Mouse (Mus musculus) heart, postnatal 0 days (tissue): ENCODE results near the gene Srrd. TPM values are rescaled to one million over a fixed set of nuclear protein-coding genes. Genes with fewer than 3 reads are reported as not detected.
A peak's percentile ranks its signal among the peaks of the same experiment; 100 is the strongest.

Experiments
- ATAC-seq: fragments of 200-750 bp; cut with Nextera tagmentation; 2 replicates; pipeline ENCODE4 v1.8.0; 2017; ENCODE audit warnings: low read depth, moderate number of reproducible peaks, moderate library complexity; ENCODE audit not compliant: insufficient read depth
- DNase-seq: peaks from one replicate; pipeline ENCODE4 v3.0.0-alpha.2; 2016; ENCODE audit warnings: low spot score
- H3K27ac ChIP-seq: fragments of 300-500 bp; sonication (generic); 2 replicates; pipeline ENCODE4 v1.5.1; 2014; ENCODE audit warnings: low read depth, mild to moderate bottlenecking
- H3K27me3 ChIP-seq: fragments of 300-500 bp; sonication (generic); 2 replicates; pipeline ENCODE4 v1.6.1; 2014; ENCODE audit warnings: low read length, mixed read lengths; ENCODE audit not compliant: control insufficient read depth, insufficient read depth
- H3K36me3 ChIP-seq: fragments of 300-500 bp; sonication (generic); replicated peaks from 2 replicates; pipeline ENCODE4 v1.6.1; 2014; ENCODE audit warnings: low read length, mixed read lengths; ENCODE audit not compliant: control insufficient read depth, insufficient read depth
- H3K4me1 ChIP-seq: fragments of 300-500 bp; sonication (generic); 2 replicates; pipeline ENCODE4 v1.6.1; 2014; ENCODE audit warnings: antibody characterized with exemption; ENCODE audit not compliant: control insufficient read depth, insufficient read depth
- H3K4me2 ChIP-seq: fragments of 300-500 bp; sonication (generic); 2 replicates; pipeline ENCODE4 v1.6.1; 2014; ENCODE audit warnings: low read depth, mild to moderate bottlenecking, low read length, moderate library complexity
- H3K4me3 ChIP-seq: fragments of 300-500 bp; sonication (generic); 2 replicates; pipeline ENCODE4 v1.5.1; 2014; ENCODE audit warnings: low read depth, low read length
- H3K9ac ChIP-seq: fragments of 300-500 bp; sonication (generic); replicated peaks from 2 replicates; pipeline ENCODE4 v1.6.1; 2014; ENCODE audit warnings: low read depth, low read length, mixed read lengths
- H3K9me3 ChIP-seq: fragments of 300-500 bp; sonication (generic); replicated peaks from 2 replicates; pipeline ENCODE4 v1.6.1; 2016; ENCODE audit warnings: low read length; ENCODE audit not compliant: control insufficient read depth
- CTCF ChIP-seq: IDR thresholded peaks from 2 replicates; pipeline ENCODE4 v1.5.1; 2016; ENCODE audit warnings: antibody characterized with exemption, control low read depth, low read depth
- EP300 ChIP-seq: IDR thresholded peaks from 2 replicates; pipeline ENCODE4 v1.6.1; 2016; ENCODE audit warnings: antibody characterized with exemption, low read depth
- WGBS: fragments of 180-500 bp; shearing (Covaris S2); extraction: QIAGEN DNeasy Blood & Tissue Kit; methylation state at CpG from one replicate; pipeline ENCODE4 v1.1.7; 2014; 5-methylcytosine and 5-hydroxymethylcytosine counted together
- polyA plus RNA-seq: library from polyadenylated mRNA; unstranded; fragments of >200 nt; fragmentation: Nextera tagmentation; extraction: Ambion mirVana; gene quantifications from 2 replicates; pipeline ENCODE4 v1.2.1, GENCODE M21; 2015
- total RNA-seq: library from RNA; depleted of rRNA; stranded (reverse); fragments of >200 nt; gene quantifications from 2 replicates; pipeline ENCODE4 v1.2.3, GENCODE M21; 2014; ENCODE audit warnings: low replicate concordance

Srrd gene
- total and polyA plus RNA-seq, 2 experiments from 2014 or later = 18.2 to 65.2 TPM

DNA sequence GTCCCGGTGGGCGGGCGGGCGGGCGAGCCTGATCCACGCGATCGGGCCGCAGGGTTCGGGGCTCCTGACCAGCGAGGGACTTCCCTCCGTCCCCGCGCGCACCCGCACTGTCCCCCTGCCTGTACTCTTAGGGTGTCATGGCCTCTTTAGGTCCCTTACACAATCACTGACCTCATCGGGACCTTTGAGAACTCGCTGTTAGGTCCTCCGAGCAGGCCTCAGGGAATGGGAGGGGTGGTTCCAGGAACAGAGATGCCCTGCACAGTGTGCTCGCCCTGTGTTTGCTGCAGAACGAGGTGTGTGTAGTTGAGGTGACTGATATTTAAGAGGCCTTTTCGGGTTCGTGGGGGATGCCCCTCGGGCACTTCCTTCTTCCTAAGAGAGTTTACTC lies 360 bp upstream of the Srrd start:
- Histone ChIP-seq H3K4me3 (peak overlapping the region; percentile 82), H3K9me3 (no peaks in the 10 kb centered on the region), H3K4me2 (peak overlapping the region; percentile 73), H3K27ac (peak overlapping the region; percentile 39), H3K27me3 (no peaks in the 10 kb centered on the region), H3K36me3 (peaks cover 17% of the 10 kb centered on the region), H3K9ac (peak overlapping the region; percentile 68), H3K4me1 (no peaks in the 10 kb centered on the region)
- ATAC-seq (peak; percentile 62), DNase-seq (peak; percentile 27)
- 0% methylated on average over 19 of the region's 24 CpGs for WGBS
- TF ChIP-seq CTCF (no peak), EP300 (no peak)

DNA sequence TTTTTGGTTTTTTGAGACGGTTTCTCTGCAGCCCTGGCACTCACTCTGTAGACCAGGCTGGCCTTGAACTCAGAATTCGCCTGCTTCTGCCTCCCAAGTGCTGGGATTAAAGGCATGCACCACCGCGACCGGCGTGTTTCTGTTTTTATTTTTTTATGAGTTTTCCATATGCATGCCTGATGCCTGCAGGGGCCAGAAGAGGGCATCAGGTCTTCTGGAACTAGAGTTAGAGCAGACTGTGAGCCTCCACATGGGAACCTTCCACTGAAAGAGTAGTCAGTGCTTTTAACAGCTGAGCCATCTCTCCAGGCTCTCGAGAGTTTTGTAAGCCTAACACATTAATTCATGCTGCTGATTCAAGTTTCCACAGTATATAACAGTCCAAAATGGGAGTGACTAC lies 3.6 kb downstream of the Srrd start:
- Histone ChIP-seq H3K27ac (no peak overlapping the region), H3K4me3 (no peak overlapping the region), H3K9me3 (no peaks in the 10 kb centered on the region), H3K4me1 (no peaks in the 10 kb centered on the region), H3K36me3 (peaks cover 50% of the 10 kb centered on the region), H3K27me3 (no peaks in the 10 kb centered on the region), H3K9ac (no peak overlapping the region), H3K4me2 (no peak overlapping the region)
- WGBS = 48% methylated on average over 7 of the region's 7 CpGs
- TF ChIP-seq EP300 (no peak), CTCF (peak; percentile 12; the same call in 1 of the 2 replicates)
- ATAC-seq (no peak), DNase-seq (peak; percentile 5)

- no peak for ATAC-seq
- Histone ChIP-seq H3K4me1 (no peaks in the 10 kb centered on the region), H3K4me3 (no peak overlapping the region), H3K27me3 (no peaks in the 10 kb centered on the region), H3K4me2 (no peak overlapping the region), H3K9me3 (no peaks in the 10 kb centered on the region), H3K27ac (no peak overlapping the region), H3K36me3 (peaks cover 72% of the 10 kb centered on the region), H3K9ac (no peak overlapping the region)
- no peak for DNase-seq
- WGBS = 91% methylated on average over 22 of the region's 22 CpGs
- TF ChIP-seq CTCF = no peak
- no peak for TF ChIP-seq EP300
These were observed 5.8 kb downstream of the Srrd start for GRCm38 (mm10) chr5:112337004-112337403.

DNA sequence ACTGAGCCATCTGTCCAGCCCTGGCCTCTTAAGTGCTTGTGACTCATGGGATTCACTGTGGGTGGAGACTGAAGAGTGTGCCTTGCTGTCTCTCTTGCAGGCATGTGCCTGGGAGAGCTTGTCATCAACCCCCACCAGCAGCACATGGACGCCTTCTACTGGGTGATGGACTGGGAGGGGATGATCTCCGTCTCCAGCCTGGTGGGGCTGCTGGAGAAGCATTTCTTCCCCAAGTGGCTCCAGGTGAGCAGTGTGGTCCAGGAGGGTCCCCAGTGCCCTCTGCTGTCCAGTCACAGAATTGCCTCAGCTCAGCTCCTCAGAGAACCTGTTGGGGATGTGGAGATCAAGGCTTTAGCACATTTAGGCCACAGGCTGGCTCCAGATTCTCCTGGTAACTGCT lies 7.4 kb downstream of the Srrd start:
- H3K4me3 ChIP-seq = no peak overlapping the region
- no peak overlapping the region for H3K4me2 ChIP-seq
- WGBS = 21% methylated on average over 2 of the region's 2 CpGs
- H3K27ac ChIP-seq = no peak overlapping the region
- H3K4me1 ChIP-seq = no peaks in the 10 kb centered on the region
- H3K36me3 ChIP-seq = peaks cover 88% of the 10 kb centered on the region
- TF ChIP-seq EP300 = no peak
- TF ChIP-seq CTCF = peak; percentile 71
- ATAC-seq (no peak), DNase-seq (no peak)
- H3K9me3 ChIP-seq = no peaks in the 10 kb centered on the region
- H3K27me3 ChIP-seq = no peaks in the 10 kb centered on the region
- no peak overlapping the region for H3K9ac ChIP-seq

DNA sequence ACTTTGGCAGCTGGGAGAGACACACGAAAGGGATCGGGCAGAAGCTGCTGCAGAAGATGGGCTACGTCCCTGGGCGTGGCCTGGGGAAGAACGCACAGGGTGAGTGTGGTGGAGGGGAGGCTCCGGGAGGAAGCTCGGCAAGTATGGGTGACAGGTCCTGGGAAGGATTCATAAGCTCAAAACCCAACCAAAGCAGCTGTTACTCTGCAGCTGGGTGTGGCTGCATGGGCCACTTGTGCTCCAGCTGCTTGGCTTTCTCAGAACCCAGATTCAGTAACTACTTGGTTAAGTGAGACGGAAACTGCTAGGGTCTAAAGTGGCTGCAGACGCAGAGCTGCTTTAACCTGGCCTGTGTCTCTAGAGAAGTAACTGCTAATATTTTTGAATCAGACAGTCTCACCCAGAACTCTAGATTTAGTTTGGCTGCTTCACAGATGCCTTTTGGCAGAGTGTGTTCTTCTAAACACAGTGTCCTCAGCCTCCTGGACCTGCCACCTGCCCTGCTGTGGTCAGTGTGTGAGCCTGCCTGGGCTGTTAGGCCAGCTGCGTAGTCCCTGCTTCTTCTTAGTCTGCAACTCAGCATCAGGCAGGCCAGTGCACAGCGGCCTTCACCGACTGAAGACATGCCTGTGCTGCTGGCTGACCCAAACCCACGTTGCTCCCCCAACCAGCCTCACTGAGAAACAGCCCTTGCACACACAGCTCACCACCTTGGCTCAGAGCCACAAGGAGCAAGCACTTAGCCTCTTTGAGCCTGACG lies 12.9 kb downstream of the Srrd start:
- 91% methylated on average over 14 of the region's 14 CpGs for WGBS
- Histone ChIP-seq H3K4me3 (no peak overlapping the region), H3K36me3 (peaks cover 72% of the 10 kb centered on the region), H3K27me3 (no peaks in the 10 kb centered on the region), H3K4me2 (no peak overlapping the region), H3K9me3 (no peaks in the 10 kb centered on the region), H3K4me1 (peaks cover 14% of the 10 kb centered on the region), H3K27ac (no peak overlapping the region), H3K9ac (no peak overlapping the region)
- TF ChIP-seq EP300 = no peak
- TF ChIP-seq CTCF = no peak
- DNase-seq (no peak), ATAC-seq (no peak)

DNA sequence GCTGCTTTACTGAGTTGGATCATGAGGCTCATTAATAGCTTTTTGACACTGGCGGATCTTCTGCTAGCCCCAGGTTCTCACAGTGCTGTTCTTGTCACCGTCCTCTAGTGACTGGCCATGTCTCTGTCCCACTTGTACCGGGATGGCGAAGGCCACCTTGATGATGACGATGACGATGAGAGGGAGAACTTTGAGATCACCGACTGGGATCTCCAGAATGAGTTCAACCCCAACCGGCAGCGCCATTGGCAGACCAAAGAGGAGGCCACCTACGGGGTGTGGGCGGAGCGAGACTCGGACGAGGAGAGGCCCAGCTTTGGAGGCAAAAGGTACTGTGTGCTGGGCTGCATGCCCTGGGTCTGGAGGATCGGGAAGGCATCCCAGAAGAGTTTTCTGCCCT lies 15.0 kb downstream of the Srrd start:
- Histone ChIP-seq H3K4me1 (peaks cover 21% of the 10 kb centered on the region), H3K4me3 (no peak overlapping the region), H3K4me2 (no peak overlapping the region), H3K27me3 (no peaks in the 10 kb centered on the region), H3K9me3 (no peaks in the 10 kb centered on the region), H3K36me3 (peaks cover 51% of the 10 kb centered on the region), H3K27ac (no peak overlapping the region), H3K9ac (no peak overlapping the region)
- ATAC-seq = no peak
- no peak for TF ChIP-seq EP300
- no peak for TF ChIP-seq CTCF
- DNase-seq = no peak
- 90% methylated on average over 15 of the region's 15 CpGs for WGBS
